Mouse (Mus musculus) forebrain, embryonic 11.5 days (tissue): ENCODE data around the gene Pdia2. TPM values are rescaled to one million over a fixed set of nuclear protein-coding genes. Genes with fewer than 3 reads are reported as not detected.

Experiments used
- ATAC-seq: fragments of 200-750 bp; cut with Nextera tagmentation; replicated peaks from 2 replicates; pipeline ENCODE4 v1.8.0; 2017; ENCODE audit warnings: moderate TSS enrichment; ENCODE audit not compliant: low FRiP score
- DNase-seq: peaks from one replicate; pipeline ENCODE4 v3.0.0-alpha.2; 2017; ENCODE audit warnings: low spot score
- H3K27ac ChIP-seq: fragments of 300-500 bp; sonication (generic); 2 replicates; pipeline ENCODE4 v1.5.1; 2014; ENCODE audit warnings: low read depth, low read length
- H3K27me3 ChIP-seq: fragments of 300-500 bp; sonication (generic); 2 replicates; pipeline ENCODE4 v1.6.1; 2014; ENCODE audit warnings: mild to moderate bottlenecking, low read length, mixed read lengths; ENCODE audit not compliant: control insufficient read depth, insufficient read depth
- H3K36me3 ChIP-seq: fragments of 300-500 bp; sonication (generic); 2 replicates; pipeline ENCODE4 v1.6.1; 2014; ENCODE audit warnings: mild to moderate bottlenecking, low read length, moderate library complexity, mixed read lengths; ENCODE audit not compliant: control insufficient read depth, insufficient read depth
- H3K4me1 ChIP-seq: fragments of 300-500 bp; sonication (generic); replicated peaks from 2 replicates; pipeline ENCODE4 v1.6.1; 2014; ENCODE audit warnings: low read length, mixed read lengths; ENCODE audit not compliant: control insufficient read depth, insufficient read depth
- H3K4me2 ChIP-seq: fragments of 300-500 bp; sonication (generic); 2 replicates; pipeline ENCODE4 v1.6.1; 2014; ENCODE audit warnings: low read depth, mild to moderate bottlenecking, low read length, moderate library complexity, mixed read lengths; ENCODE audit not compliant: severe bottlenecking
- H3K4me3 ChIP-seq: fragments of 300-500 bp; sonication (generic); 2 replicates; pipeline ENCODE4 v1.5.1; 2014; ENCODE audit warnings: low read depth, low read length
- H3K9ac ChIP-seq: fragments of 300-500 bp; sonication (generic); 2 replicates; pipeline ENCODE4 v1.6.1; 2014; ENCODE audit warnings: low read length
- H3K9me3 ChIP-seq: fragments of 300-500 bp; sonication (generic); 2 replicates; pipeline ENCODE4 v1.6.1; 2016; ENCODE audit warnings: low read length, mixed read lengths; ENCODE audit not compliant: control insufficient read depth
- WGBS: fragments of 180-500 bp; shearing (Covaris S2); extraction: QIAGEN DNeasy Blood & Tissue Kit; methylation state at CpG from one replicate; pipeline ENCODE4 v1.1.7; 2014; 5-methylcytosine and 5-hydroxymethylcytosine counted together
- polyA plus RNA-seq: library from polyadenylated mRNA; unstranded; fragments of >200 nt; fragmentation: Nextera tagmentation; extraction: Ambion mirVana; gene quantifications from 2 replicates; pipeline ENCODE4 v1.2.1, GENCODE M21; 2014

Pdia2 gene
- polyA plus RNA-seq, 1 experiment from 2014 or later = 0.68 TPM

- no peak overlapping the region for H3K4me3 ChIP-seq
- peaks cover 9% of the 10 kb centered on the region for H3K36me3 ChIP-seq
- H3K4me1 ChIP-seq = no peaks in the 10 kb centered on the region
- H3K27ac ChIP-seq = no peak overlapping the region
- 71% methylated on average over 2 of the region's 2 CpGs for WGBS
- no peak overlapping the region for H3K4me2 ChIP-seq
- no peak overlapping the region for H3K9ac ChIP-seq
- no peaks in the 10 kb centered on the region for H3K9me3 ChIP-seq
- ATAC-seq (no peak), DNase-seq (no peak)
- H3K27me3 ChIP-seq = no peaks in the 10 kb centered on the region
Observed at GRCm38 (mm10) chr17:26149056-26149455, 49.8 kb downstream of the Pdia2 start.

Other genes starting within 250 kb of the Pdia2 start
- not detected in 2 replicates for gene A930017K11Rik, start 246.5 kb downstream of the Pdia2 start, polyA plus RNA-seq
- gene Capn15, start 213.3 kb downstream of the Pdia2 start, polyA plus RNA-seq = 31.4 and 33.1 TPM in 2 replicates
- gene Rab11fip3, start 129.5 kb downstream of the Pdia2 start, polyA plus RNA-seq = 31.3 and 35.1 TPM in 2 replicates
- gene Decr2, start 108.8 kb downstream of the Pdia2 start, polyA plus RNA-seq = 22.5 and 24.6 TPM in 2 replicates
- gene Nme4, start 103.5 kb downstream of the Pdia2 start, polyA plus RNA-seq = 74.6 and 89.6 TPM in 2 replicates
- gene Tmem8, start 85.8 kb downstream of the Pdia2 start, polyA plus RNA-seq = 1.2 and 1.3 TPM in 2 replicates
- 273 and 285 TPM in 2 replicates for gene Mrpl28, start 75.6 kb downstream of the Pdia2 start, polyA plus RNA-seq
- gene Axin1, start 60.4 kb downstream of the Pdia2 start, polyA plus RNA-seq = 19.1 and 24.9 TPM in 2 replicates
- 0.96 and 2.5 TPM in 2 replicates for gene Rgs11, start 3.9 kb upstream of the Pdia2 start, polyA plus RNA-seq
- gene Arhgdig, start 8.7 kb upstream of the Pdia2 start, polyA plus RNA-seq = 4.7 and 7.4 TPM in 2 replicates
- gene Fam234a, start 45.2 kb upstream of the Pdia2 start, polyA plus RNA-seq = 21.3 and 24.1 TPM in 2 replicates
- gene Luc7l, start 53.8 kb upstream of the Pdia2 start, polyA plus RNA-seq = 134 and 151 TPM in 2 replicates
- gene Neurl1b, start 215.7 kb upstream of the Pdia2 start, polyA plus RNA-seq = 0.35 and 0.45 TPM in 2 replicates